Mouse (Mus musculus) left cerebral cortex, postnatal 25 days (tissue): Measurements from ENCODE around the gene Rarres2. TPM values are rescaled to one million over a fixed set of nuclear protein-coding genes. Genes with fewer than 3 reads are reported as not detected.

ENCODE experiments used
- DNase-seq, 2 experiments: peaks; one replicate each; pipeline ENCODE4 v3.0.0; 2022; ENCODE audit warnings: low spot score in 2 of 2, mixed read lengths in 1 of 2
- intact Hi-C: fragments of 180-260 bp; cut with DNase I; formaldehyde crosslinking; loops from one replicate; pipeline ENCODE4 v1.15.1; 2025
- total RNA-seq, 2 experiments: library from RNA; stranded (reverse); gene quantifications; 2 replicates each; pipeline ENCODE4 v1.2.3; 2021

The Rarres2 gene
- total RNA-seq = 10 to 100 TPM; 15.7 to 16.6 TPM

GRCm38 (mm10) chr6:48572572-48573061 lies at the start of gene Rarres2:
Rarres2 (minus strand) TSS chr6:48572789.
- intact Hi-C loops = no loop called here
- no peak for DNase-seq

- intact Hi-C loops = no loop called here
Measured at GRCm38 (mm10) chr6:48620031-48620430, 47.4 kb upstream of the Rarres2 start.

GRCm38 (mm10) chr6:48614756-48615155 lies 42.2 kb upstream of the Rarres2 start:
- no peak for DNase-seq
- intact Hi-C loops = no loop called here

More at GRCm38 (mm10) chr6:48620031-48620430, 47.4 kb upstream of the Rarres2 start:
- no peak for DNase-seq

- intact Hi-C loops = no loop called here
- no peak for DNase-seq
Measured at GRCm38 (mm10) chr6:48613464-48613863, 40.9 kb upstream of the Rarres2 start.

GRCm38 (mm10) chr6:48610657-48611056 lies 38.1 kb upstream of the Rarres2 start:
- no peak for DNase-seq
- intact Hi-C loops = no loop called here

GRCm38 (mm10) chr6:48609512-48609911 lies 36.9 kb upstream of the Rarres2 start:
- intact Hi-C loops = no loop called here
- DNase-seq = no peak

- DNase-seq = no peak
- intact Hi-C loops = no loop called here
Measured at GRCm38 (mm10) chr6:48608124-48608523, 35.5 kb upstream of the Rarres2 start.

GRCm38 (mm10) chr6:48602080-48602741 lies 29.6 kb upstream of the Rarres2 start:
- intact Hi-C loops = no loop called here

GRCm38 (mm10) chr6:48601271-48602079 lies 28.9 kb upstream of the Rarres2 start, which contains the start of gene Zfp775:
Zfp775 (plus strand) TSS chr6:48602063.
- DNase-seq = peak; percentile 96 to 97
- intact Hi-C loops = loop anchor here (2.0 kb wide), 1 partner anchor 25 kb away; the partner anchor contains the start of gene AI854703

More at GRCm38 (mm10) chr6:48602080-48602741, 29.6 kb upstream of the Rarres2 start:
- DNase-seq = peak; percentile 43 to 74

GRCm38 (mm10) chr6:48600594-48600993 lies 28.0 kb upstream of the Rarres2 start:
- intact Hi-C loops = loop anchor here (2.0 kb wide), 1 partner anchor 26 kb away; the partner anchor contains the start of gene AI854703
- no peak for DNase-seq

- intact Hi-C loops = no loop called here
- DNase-seq = no peak
Measured at GRCm38 (mm10) chr6:48597233-48597625, 24.6 kb upstream of the Rarres2 start.

GRCm38 (mm10) chr6:48596545-48597232 lies 24.1 kb upstream of the Rarres2 start:
- no peak for DNase-seq
- intact Hi-C loops = no loop called here

GRCm38 (mm10) chr6:48595278-48595677 lies 22.7 kb upstream of the Rarres2 start:
- intact Hi-C loops = no loop called here
- DNase-seq = peak in 1 of 2 experiments; percentile 66

GRCm38 (mm10) chr6:48594043-48594738 lies 21.6 kb upstream of the Rarres2 start:
- DNase-seq = peak in 1 of 2 experiments; percentile 65
- intact Hi-C loops = loop anchor here (5.0 kb wide), 1 partner anchor 33 kb away; the partner anchor contains the start of gene AI854703

GRCm38 (mm10) chr6:48593158-48594042 lies 20.8 kb upstream of the Rarres2 start, which contains the start of the genes Repin1 and Gm44965:
Repin1 (plus strand) TSS chr6:48593883.
Gm44965 (plus strand) TSS chr6:48593941.
- DNase-seq = peak; percentile 92 to 93
- intact Hi-C loops = loop anchor here (2.0 to 5.0 kb wide), 2 partner anchors 34 to 39 kb away; partner anchors contain the start of genes AI854703 and Lrrc61

GRCm38 (mm10) chr6:48591871-48592270 lies 19.3 kb upstream of the Rarres2 start:
- intact Hi-C loops = loop anchor here (2.0 to 5.0 kb wide), 2 partner anchors 35 to 37 kb away; partner anchors contain the start of genes AI854703 and Lrrc61
- no peak for DNase-seq

- no peak for DNase-seq
- intact Hi-C loops = loop anchor here (5.0 kb wide), 1 partner anchor 36 kb away; the partner anchor contains the start of gene AI854703
Measured at GRCm38 (mm10) chr6:48591221-48591845, 18.7 kb upstream of the Rarres2 start.
